Mouse (Mus musculus) forebrain, embryonic 11.5 days (tissue): ENCODE results near the gene Wbp4. TPM values are rescaled to one million over a fixed set of nuclear protein-coding genes. Genes with fewer than 3 reads are reported as not detected.

ENCODE experiments used
- ATAC-seq: fragments of 200-750 bp; cut with Nextera tagmentation; replicated peaks from 2 replicates; pipeline ENCODE4 v1.8.0; 2017; ENCODE audit warnings: moderate TSS enrichment; ENCODE audit not compliant: low FRiP score
- DNase-seq: peaks from one replicate; pipeline ENCODE4 v3.0.0-alpha.2; 2017; ENCODE audit warnings: low spot score
- H3K27ac ChIP-seq: fragments of 300-500 bp; sonication (generic); 2 replicates; pipeline ENCODE4 v1.5.1; 2014; ENCODE audit warnings: low read depth, low read length
- H3K27me3 ChIP-seq: fragments of 300-500 bp; sonication (generic); 2 replicates; pipeline ENCODE4 v1.6.1; 2014; ENCODE audit warnings: mild to moderate bottlenecking, low read length, mixed read lengths; ENCODE audit not compliant: control insufficient read depth, insufficient read depth
- H3K36me3 ChIP-seq: fragments of 300-500 bp; sonication (generic); 2 replicates; pipeline ENCODE4 v1.6.1; 2014; ENCODE audit warnings: mild to moderate bottlenecking, low read length, moderate library complexity, mixed read lengths; ENCODE audit not compliant: control insufficient read depth, insufficient read depth
- H3K4me1 ChIP-seq: fragments of 300-500 bp; sonication (generic); replicated peaks from 2 replicates; pipeline ENCODE4 v1.6.1; 2014; ENCODE audit warnings: low read length, mixed read lengths; ENCODE audit not compliant: control insufficient read depth, insufficient read depth
- H3K4me2 ChIP-seq: fragments of 300-500 bp; sonication (generic); 2 replicates; pipeline ENCODE4 v1.6.1; 2014; ENCODE audit warnings: low read depth, mild to moderate bottlenecking, low read length, moderate library complexity, mixed read lengths; ENCODE audit not compliant: severe bottlenecking
- H3K4me3 ChIP-seq: fragments of 300-500 bp; sonication (generic); 2 replicates; pipeline ENCODE4 v1.5.1; 2014; ENCODE audit warnings: low read depth, low read length
- H3K9ac ChIP-seq: fragments of 300-500 bp; sonication (generic); 2 replicates; pipeline ENCODE4 v1.6.1; 2014; ENCODE audit warnings: low read length
- H3K9me3 ChIP-seq: fragments of 300-500 bp; sonication (generic); 2 replicates; pipeline ENCODE4 v1.6.1; 2016; ENCODE audit warnings: low read length, mixed read lengths; ENCODE audit not compliant: control insufficient read depth
- WGBS: fragments of 180-500 bp; shearing (Covaris S2); extraction: QIAGEN DNeasy Blood & Tissue Kit; methylation state at CpG from one replicate; pipeline ENCODE4 v1.1.7; 2014; 5-methylcytosine and 5-hydroxymethylcytosine counted together
- polyA plus RNA-seq: library from polyadenylated mRNA; unstranded; fragments of >200 nt; fragmentation: Nextera tagmentation; extraction: Ambion mirVana; gene quantifications from 2 replicates; pipeline ENCODE4 v1.2.1, GENCODE M21; 2014

The Wbp4 gene
- polyA plus RNA-seq, 1 experiment from 2014 or later, result 58.4 TPM

GRCm38 (mm10) chr14:79520612-79521011, 39.3 kb upstream of the Wbp4 start:
- no peaks in the 10 kb centered on the region for H3K27me3 ChIP-seq
- no peaks in the 10 kb centered on the region for H3K9me3 ChIP-seq
- DNase-seq (no peak), ATAC-seq (no peak)
- no peaks in the 10 kb centered on the region for H3K36me3 ChIP-seq
- no peak overlapping the region for H3K4me2 ChIP-seq
- no peaks in the 10 kb centered on the region; the same call in 1 of the 2 replicates for H3K4me1 ChIP-seq
- H3K9ac ChIP-seq, result no peak overlapping the region
- H3K4me3 ChIP-seq, result no peak overlapping the region
- no peak overlapping the region for H3K27ac ChIP-seq

DNA sequence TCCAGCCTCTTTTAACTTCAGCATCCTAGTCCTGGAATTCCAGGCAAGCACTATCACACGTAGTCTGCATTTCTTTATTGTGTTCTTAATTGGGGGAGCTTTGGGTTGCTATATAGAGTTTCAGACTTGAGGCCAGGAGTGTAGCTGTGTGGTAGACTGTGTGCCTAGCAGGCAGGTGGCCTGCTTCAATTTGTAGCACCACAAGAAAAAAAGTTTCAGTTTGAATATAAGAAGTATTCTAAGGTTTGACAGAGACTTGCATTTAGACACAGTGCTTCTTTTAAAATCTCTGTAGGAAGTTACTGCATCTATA, 38.3 kb upstream of the Wbp4 start:
- no peak overlapping the region for H3K27ac ChIP-seq
- no peak for DNase-seq
- H3K9ac ChIP-seq, result no peak overlapping the region
- no peaks in the 10 kb centered on the region for H3K9me3 ChIP-seq
- no peak overlapping the region for H3K4me2 ChIP-seq
- 24% methylated on average over 1 of the region's 1 CpGs for WGBS
- H3K4me3 ChIP-seq, result no peak overlapping the region
- H3K36me3 ChIP-seq, result no peaks in the 10 kb centered on the region
- no peaks in the 10 kb centered on the region for H3K27me3 ChIP-seq
- no peak for ATAC-seq
- no peaks in the 10 kb centered on the region; the same call in 1 of the 2 replicates for H3K4me1 ChIP-seq

DNA sequence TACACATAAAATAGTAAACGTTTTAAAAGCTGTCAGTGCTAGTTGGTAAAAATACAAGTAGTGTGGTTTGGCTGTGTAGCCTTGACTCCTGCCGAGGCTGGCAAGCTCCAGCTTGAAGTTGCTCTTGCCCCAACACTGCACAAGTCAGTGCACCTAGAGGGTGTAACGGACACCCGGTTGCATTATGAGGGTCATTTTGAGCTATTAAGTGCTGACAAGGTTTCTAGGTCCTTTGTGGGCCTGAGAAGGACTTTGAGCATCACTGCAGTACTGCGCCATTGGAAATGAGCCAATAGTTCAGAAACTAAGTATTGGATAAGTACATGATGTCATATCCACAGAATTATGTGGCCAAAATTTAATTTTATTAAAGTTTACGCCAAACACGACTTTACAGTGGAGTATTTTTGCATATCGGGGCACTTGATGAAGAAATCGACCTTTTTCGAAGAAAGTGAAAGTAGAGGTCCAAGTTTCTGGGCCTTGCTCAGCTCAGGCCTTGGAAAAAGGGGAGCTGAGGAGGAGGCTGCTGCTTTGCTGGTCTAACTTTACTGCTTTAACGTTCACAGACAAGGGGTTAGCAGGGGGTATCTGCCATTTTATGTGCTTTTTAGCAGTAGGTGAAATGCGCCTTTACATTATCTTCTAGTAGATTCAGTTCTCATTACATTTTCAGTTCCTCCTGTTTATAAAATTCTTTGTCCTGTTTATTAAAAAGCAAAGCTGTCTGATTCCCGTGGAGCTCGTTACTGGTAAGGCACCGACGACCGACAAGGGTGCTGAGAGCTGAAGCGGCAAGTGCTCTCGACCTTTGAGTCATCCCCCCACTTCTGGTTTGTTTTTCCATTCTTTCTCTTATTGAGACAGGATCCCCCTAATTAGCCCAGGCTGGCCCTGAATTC, 37.7 kb upstream of the Wbp4 start:
- H3K9me3 ChIP-seq, result no peaks in the 10 kb centered on the region
- H3K27me3 ChIP-seq, result no peaks in the 10 kb centered on the region
- H3K4me3 ChIP-seq, result no peak overlapping the region
- H3K4me1 ChIP-seq, result no peaks in the 10 kb centered on the region; the same call in 1 of the 2 replicates
- H3K4me2 ChIP-seq, result no peak overlapping the region
- no peak overlapping the region for H3K9ac ChIP-seq
- DNase-seq (no peak), ATAC-seq (no peak)
- WGBS, result 61% methylated on average over 19 of the region's 19 CpGs
- no peak overlapping the region for H3K27ac ChIP-seq
- no peaks in the 10 kb centered on the region for H3K36me3 ChIP-seq

GRCm38 (mm10) chr14:79518123-79518522, 36.8 kb upstream of the Wbp4 start:
- no peaks in the 10 kb centered on the region; the same call in 1 of the 2 replicates for H3K4me1 ChIP-seq
- no peak overlapping the region for H3K4me2 ChIP-seq
- DNase-seq (no peak), ATAC-seq (no peak)
- H3K4me3 ChIP-seq, result no peak overlapping the region
- 73% methylated on average over 2 of the region's 2 CpGs for WGBS
- no peak overlapping the region for H3K27ac ChIP-seq
- no peaks in the 10 kb centered on the region for H3K27me3 ChIP-seq
- no peaks in the 10 kb centered on the region for H3K36me3 ChIP-seq
- no peaks in the 10 kb centered on the region for H3K9me3 ChIP-seq
- no peak overlapping the region for H3K9ac ChIP-seq

GRCm38 (mm10) chr14:79517185-79517740, 35.9 kb upstream of the Wbp4 start:
- H3K4me3 ChIP-seq, result no peak overlapping the region
- H3K9me3 ChIP-seq, result no peaks in the 10 kb centered on the region
- H3K4me1 ChIP-seq, result no peaks in the 10 kb centered on the region; the same call in 1 of the 2 replicates
- no peak for ATAC-seq
- no peaks in the 10 kb centered on the region for H3K36me3 ChIP-seq
- H3K9ac ChIP-seq, result no peak overlapping the region
- DNase-seq, result no peak
- H3K4me2 ChIP-seq, result no peak overlapping the region
- no peaks in the 10 kb centered on the region for H3K27me3 ChIP-seq
- H3K27ac ChIP-seq, result no peak overlapping the region
- 92% methylated on average over 8 of the region's 8 CpGs for WGBS

DNA sequence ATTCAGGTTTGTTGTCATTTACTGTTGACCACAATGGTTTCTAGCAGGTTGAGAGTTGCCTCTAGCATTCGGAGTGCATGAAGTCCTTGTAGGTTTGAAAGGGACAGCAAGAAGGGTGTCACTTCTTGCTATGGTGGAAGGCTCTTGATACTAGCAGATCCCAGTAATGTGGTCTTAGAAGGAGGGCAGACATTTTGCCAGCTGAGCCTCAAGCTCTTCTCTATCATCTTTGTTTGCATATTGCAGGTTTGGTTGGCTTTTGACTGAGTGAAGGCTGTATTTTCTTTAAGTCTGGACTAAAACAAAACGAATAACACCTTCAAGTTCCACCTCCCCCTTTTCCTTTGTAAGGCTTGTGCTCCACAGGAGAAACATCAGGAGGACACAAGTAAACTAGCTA, 35.4 kb upstream of the Wbp4 start:
- 83% methylated on average over 2 of the region's 2 CpGs for WGBS
- ATAC-seq (no peak), DNase-seq (no peak)
- Histone ChIP-seq H3K4me1 (no peaks in the 10 kb centered on the region; the same call in 1 of the 2 replicates), H3K4me2 (no peak overlapping the region), H3K27me3 (no peaks in the 10 kb centered on the region), H3K27ac (no peak overlapping the region), H3K9me3 (no peaks in the 10 kb centered on the region), H3K36me3 (no peaks in the 10 kb centered on the region), H3K9ac (no peak overlapping the region), H3K4me3 (no peak overlapping the region)

- Histone ChIP-seq H3K4me3 (no peak overlapping the region), H3K36me3 (no peaks in the 10 kb centered on the region), H3K27me3 (no peaks in the 10 kb centered on the region), H3K4me2 (no peak overlapping the region), H3K4me1 (no peaks in the 10 kb centered on the region; the same call in 1 of the 2 replicates), H3K9ac (no peak overlapping the region), H3K27ac (no peak overlapping the region), H3K9me3 (no peaks in the 10 kb centered on the region)
- 87% methylated on average over 5 of the region's 5 CpGs for WGBS
- ATAC-seq (no peak), DNase-seq (no peak)
Measured at GRCm38 (mm10) chr14:79516243-79516610, 34.9 kb upstream of the Wbp4 start.

- H3K9ac ChIP-seq, result no peak overlapping the region
- no peak for ATAC-seq
Measured at GRCm38 (mm10) chr14:79515511-79516242, 34.4 kb upstream of the Wbp4 start.

More at GRCm38 (mm10) chr14:79515511-79516242, 34.4 kb upstream of the Wbp4 start:
- Histone ChIP-seq H3K27me3 (no peaks in the 10 kb centered on the region), H3K9me3 (no peaks in the 10 kb centered on the region), H3K4me3 (no peak overlapping the region), H3K4me2 (no peak overlapping the region), H3K4me1 (no peaks in the 10 kb centered on the region; the same call in 1 of the 2 replicates), H3K36me3 (no peaks in the 10 kb centered on the region), H3K27ac (no peak overlapping the region)
- 86% methylated on average over 8 of the region's 8 CpGs for WGBS
- DNase-seq, result no peak
